Mouse (Mus musculus) subcutaneous adipose tissue, adult 2 months (tissue): ENCODE results near the gene Rnase13. TPM values are rescaled to one million over a fixed set of nuclear protein-coding genes. Genes with fewer than 3 reads are reported as not detected.

Experiments
- polyA plus RNA-seq: library from polyadenylated mRNA; depleted of rRNA; stranded (reverse); fragments of >200 nt; gene quantifications from 2 replicates; pipeline ENCODE4 v1.2.3, GENCODE M21; 2012; ENCODE audit warnings: low replicate concordance; rRNA removed

The Rnase13 gene
- polyA plus RNA-seq, result 0.27 and 0.34 TPM in 2 replicates

DNA sequence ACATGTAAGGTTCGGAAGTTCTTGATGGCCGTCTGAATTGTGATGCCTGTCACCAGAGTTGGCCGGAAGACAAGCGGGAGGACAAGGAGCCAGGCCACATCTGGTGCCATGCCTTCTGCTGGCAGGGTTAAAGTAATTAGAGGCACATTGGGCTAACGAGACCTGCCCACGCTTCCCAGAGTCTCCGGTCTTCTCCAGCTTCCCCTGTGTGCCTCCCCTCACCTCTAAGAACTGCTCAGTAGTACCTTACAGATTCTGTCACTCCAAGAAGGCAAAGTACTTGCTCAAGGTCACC is at the start of gene Rnase13:
TSS of gene Rnase13 (minus strand) at position 203 of the 295 bp plus-strand sequence.

DNA sequence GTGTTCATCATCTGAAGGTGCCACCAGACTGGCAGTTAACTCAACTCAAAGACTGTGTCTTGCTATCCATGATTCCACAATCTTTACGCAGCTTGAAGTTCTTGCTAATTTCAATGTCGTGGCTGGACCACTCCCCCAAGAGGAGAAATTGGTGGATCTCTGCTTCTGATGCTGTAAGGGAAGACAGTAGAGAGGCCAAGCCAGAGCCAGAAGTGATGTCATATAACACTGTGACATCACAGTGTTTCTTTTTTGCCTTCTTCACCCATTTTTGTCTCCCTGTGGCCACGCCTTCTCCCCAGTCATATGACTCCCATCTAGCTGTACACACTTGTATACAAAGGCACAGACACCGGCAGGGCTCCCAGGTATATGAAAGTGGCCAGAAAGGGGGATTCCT is 4.4 kb downstream of the Rnase13 start, which contains the start of gene Tppp2:
TSS of gene Tppp2 (plus strand) at position 301 of the 400 bp plus-strand sequence.

DNA sequence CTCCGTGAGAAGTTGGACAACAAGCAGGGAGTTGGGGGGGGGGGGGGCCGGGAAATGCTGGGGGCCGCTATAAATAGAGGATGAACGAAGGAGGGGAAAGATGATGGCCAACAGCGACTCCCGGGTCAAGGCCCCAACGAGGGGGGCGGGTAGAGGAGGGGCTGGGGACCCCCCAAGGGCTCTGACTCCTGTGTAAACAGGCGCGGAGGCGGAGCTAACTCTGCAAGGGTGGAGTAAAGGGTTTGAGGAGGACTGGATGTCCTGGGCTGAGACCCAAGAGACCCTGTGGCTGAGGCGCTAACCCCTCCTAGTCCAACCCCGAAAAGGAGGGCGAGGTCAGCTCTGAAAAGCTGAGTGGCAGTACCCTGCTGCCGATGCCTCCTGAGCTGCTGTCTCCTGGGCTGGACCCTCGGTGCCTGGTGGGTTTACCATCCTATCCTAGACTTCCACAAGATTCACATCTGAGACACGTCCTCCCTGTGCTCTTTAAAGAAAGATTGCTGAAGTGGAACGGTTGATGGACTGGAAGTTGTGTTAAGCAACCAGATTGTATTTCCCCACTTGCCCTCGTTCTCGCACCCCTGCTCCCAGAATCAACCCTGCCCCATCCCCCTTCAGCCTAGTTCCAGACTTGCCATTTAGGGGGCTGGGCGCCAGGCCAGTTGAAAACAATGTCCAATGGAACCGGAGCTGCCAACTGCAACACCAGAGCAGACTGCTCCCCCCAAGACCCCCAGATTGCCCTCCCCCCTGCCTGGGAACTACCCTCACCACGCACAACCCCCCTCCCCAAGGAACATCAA is 8.4 kb downstream of the Rnase13 start, which contains the start of gene Ndrg2:
TSS of gene Ndrg2 (minus strand) at position 199 of the 803 bp plus-strand sequence.

DNA sequence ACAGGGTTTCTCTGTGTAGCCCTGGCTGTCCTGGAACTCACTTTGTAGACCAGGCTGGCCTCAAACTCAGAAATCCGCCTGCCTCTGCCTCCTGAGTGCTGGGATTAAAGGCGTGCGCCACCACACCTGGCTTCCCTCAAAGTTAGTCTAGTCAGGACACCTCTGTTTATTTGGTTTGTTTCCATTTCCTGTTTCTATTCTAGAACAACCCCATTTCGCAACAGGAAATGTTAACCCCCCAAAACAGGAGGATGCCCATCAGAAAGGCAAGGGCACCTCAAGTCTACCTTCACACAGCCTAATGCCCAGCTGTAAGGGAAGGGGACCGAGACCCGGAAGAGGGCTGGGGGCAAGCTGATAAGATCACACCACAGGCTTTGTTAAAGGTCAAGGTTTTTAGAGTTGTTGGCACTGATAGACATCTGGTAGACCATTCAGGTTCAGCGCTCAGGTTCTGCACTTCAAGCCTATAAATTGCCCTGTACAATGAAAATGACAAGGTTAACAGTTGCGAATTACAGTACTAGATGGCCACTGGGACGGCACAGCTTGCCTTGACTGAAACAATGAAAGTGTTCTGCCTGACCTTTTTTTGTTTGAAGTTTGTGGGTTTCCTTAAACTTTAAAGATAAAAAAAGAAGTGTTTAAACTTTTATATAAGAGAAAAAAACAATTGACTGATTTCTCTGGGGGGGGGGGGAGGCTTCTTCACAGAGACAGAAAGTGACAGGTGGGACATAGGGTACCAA is 30.2 kb downstream of the Rnase13 start, which contains the start of gene Slc39a2:
TSS of gene Slc39a2 (plus strand) at position 699 of the 749 bp plus-strand sequence.

DNA sequence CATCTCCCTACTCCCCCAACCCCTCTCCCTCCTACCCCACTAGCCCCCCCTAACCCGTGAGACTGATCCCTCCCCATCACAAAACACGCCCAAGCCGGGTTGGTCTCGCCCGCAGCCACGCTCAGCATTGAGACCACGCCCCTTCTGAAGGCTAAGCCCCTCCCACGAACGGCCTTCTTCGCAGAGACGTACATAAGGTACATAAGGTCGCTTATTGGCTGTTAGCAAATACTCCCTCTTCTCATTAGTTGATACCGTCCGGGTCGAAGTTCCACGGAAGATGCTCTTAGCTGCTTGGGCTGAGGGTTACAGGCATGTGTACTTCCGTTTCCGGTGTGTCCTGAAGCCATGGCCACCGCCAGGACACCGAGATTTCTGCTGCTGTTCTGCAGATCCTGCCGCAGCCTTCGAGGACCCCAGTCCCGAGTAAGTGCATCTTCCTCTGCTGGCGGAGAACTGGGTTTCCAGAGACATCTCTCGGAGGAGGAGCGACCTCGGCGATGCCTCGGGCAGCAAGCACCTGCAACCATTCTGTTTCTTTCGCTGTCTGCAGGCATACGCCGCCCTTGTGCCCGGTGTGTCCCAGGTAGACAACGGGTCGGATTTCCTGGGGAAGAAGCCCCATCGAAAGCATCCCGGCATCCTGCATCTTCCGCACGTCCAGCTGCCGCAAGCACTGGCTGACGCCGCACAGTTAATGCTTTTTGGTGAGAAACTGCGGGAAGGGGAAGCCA is 37.8 kb downstream of the Rnase13 start, which contains the start of gene Mettl17:
TSS of gene Mettl17 (plus strand) at position 245 of the 734 bp plus-strand sequence.

Other genes with a start within 250 kb of the Rnase13 start
- not detected in 2 replicates for gene Gm17079, start 227.3 kb downstream of the Rnase13 start, polyA plus RNA-seq
- not detected in 2 replicates for gene Gm5800, start 205.6 kb downstream of the Rnase13 start, polyA plus RNA-seq
- gene Ang4, start 149.2 kb downstream of the Rnase13 start, polyA plus RNA-seq, result 0.32 TPM in 1 of 2 replicates, not detected in the other
- not detected in 2 replicates for gene AY358078, start 122.7 kb downstream of the Rnase13 start, polyA plus RNA-seq
- gene Ear6, start 69.1 kb downstream of the Rnase13 start, polyA plus RNA-seq, result not detected in 2 replicates
- gene Mettl17, start 37.9 kb downstream of the Rnase13 start, polyA plus RNA-seq, result 28.2 and 46.1 TPM in 2 replicates
- gene Slc39a2, start 29.9 kb downstream of the Rnase13 start, polyA plus RNA-seq, result 0.67 and 6.4 TPM in 2 replicates
- 267 and 271 TPM in 2 replicates for gene Ndrg2, start 8.6 kb downstream of the Rnase13 start, polyA plus RNA-seq
- gene Tppp2, start 4.3 kb downstream of the Rnase13 start, polyA plus RNA-seq, result not detected in 2 replicates
- gene Arhgef40, start 61.9 kb upstream of the Rnase13 start, polyA plus RNA-seq, result 99.6 and 169 TPM in 2 replicates
- 0.84 and 0.99 TPM in 2 replicates for gene Tmem253, start 92.9 kb upstream of the Rnase13 start, polyA plus RNA-seq
- 64.1 and 86.8 TPM in 2 replicates for gene Zfp219, start 98.0 kb upstream of the Rnase13 start, polyA plus RNA-seq
- gene Olfr221, start 119.7 kb upstream of the Rnase13 start, polyA plus RNA-seq, result not detected in 2 replicates
- gene Hnrnpc, start 181.3 kb upstream of the Rnase13 start, polyA plus RNA-seq, result 56.3 and 109 TPM in 2 replicates
- gene Rpgrip1, start 187.9 kb upstream of the Rnase13 start, polyA plus RNA-seq, result 1.0 and 2.4 TPM in 2 replicates